11 mouse cellular contexts compared by ENCODE assay signal in the genomic region with DNA sequence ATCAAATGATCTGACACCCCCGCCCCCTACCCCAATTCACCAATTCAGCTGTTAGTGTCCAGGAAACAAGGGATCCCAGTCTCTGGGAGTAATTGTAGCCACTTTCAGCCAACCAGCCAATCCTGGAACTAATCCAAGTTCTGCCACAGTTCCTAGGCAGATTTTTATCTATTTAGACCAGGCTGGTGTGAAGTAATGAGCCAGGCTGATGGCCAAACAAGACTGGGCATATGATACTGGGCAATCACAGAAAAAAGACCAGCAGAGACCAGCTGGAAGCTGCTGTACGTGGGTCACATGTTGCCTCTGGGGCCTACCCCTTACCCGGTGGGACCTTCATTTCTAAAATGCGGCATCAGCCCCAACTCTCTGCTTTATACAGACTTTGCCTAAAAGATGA. TPM values are rescaled to one million over a fixed set of nuclear protein-coding genes. Genes with fewer than 3 reads are reported as not detected.
DNase-seq lines count a peak whose midpoint lies in the region; TF ChIP-seq lines count a peak whose summit lies in the region.
"Had no signal": no experiment of that assay in that cellular context is flagged by ENCODE, and none has a peak within 500 bp of the region (broad histone marks: within the 10 kb centered on the region; RNA-seq: fewer than 3 reads in every experiment).

No protein-coding gene starts in this region.

- 78% methylated on average over 4 of the region's 4 CpGs for WGBS in lung, adult 2 months

- DNase-seq in cerebellum, postnatal 10 days: peak; percentile 78 to 87
- DNase-seq in cerebellum, adult 8-10 months: no peak
- peak; percentile 18 to 27 for DNase-seq in layer of hippocampus, adult 2 months (ENCODE audit: low spot score in 2 of 2)
- DNase-seq in layer of hippocampus, postnatal 36 days: no peak
- peak; percentile 91 for DNase-seq in adipocyte (ENCODE audit: low spot score)
- DNase-seq in layer of hippocampus, postnatal 14 days (ENCODE audit: low spot score in 2 of 2): peak; percentile 13 to 68
- no peak for DNase-seq in embryo, embryonic 11 days
- no peak for DNase-seq in lung, adult 2 months
- DNase-seq: heart, postnatal 36 days had no signal

- peaks cover 12% of the 10 kb centered on the region for H3K4me1 ChIP-seq in lung, adult 2 months (ENCODE audit: control insufficient read depth, insufficient read depth, low read length)

- no peak for TF ChIP-seq POLR2A in lung, adult 2 months (IDR thresholded peaks at IDR 0.05; ENCODE audit: borderline replicate concordance, extremely low read depth, low read depth, low read length)

- no peak overlapping the region for H3K27ac ChIP-seq in layer of hippocampus, adult 2 months
- H3K27ac ChIP-seq: macrophage had no signal

- TF ChIP-seq CTCF in layer of hippocampus, adult 2 months (conservative IDR thresholded peaks at IDR 0.05): no peak
- no peak for TF ChIP-seq CTCF in lung, adult 2 months (IDR thresholded peaks at IDR 0.05; ENCODE audit: insufficient read depth, low read length)

- H3K4me3 ChIP-seq in layer of hippocampus, adult 2 months: no peak overlapping the region
- no peak overlapping the region for H3K4me3 ChIP-seq in lung, adult 2 months (replicated peaks; ENCODE audit: extremely low read depth, low read depth, low read length)
- H3K4me3 ChIP-seq: stomach, embryonic 15.5 days had no signal

RNA-seq across cellular contexts. Expression of a gene that starts 37.5 kb away (rescaled TPM):
- 10 to 100 TPM; 19.4 to 21.9 TPM for total RNA-seq in layer of hippocampus, adult 2 months (2021)
- 10 to 100 TPM; 14.5 to 24.0 TPM for total RNA-seq in layer of hippocampus, postnatal 36 days (2021)
- total RNA-seq in layer of hippocampus, postnatal 14 days (2021): 10 to 100 TPM; 20.7 to 22.5 TPM
- 56.3 and 84.7 TPM in 2 replicates for polyA plus RNA-seq in lung, adult 2 months (2012; rRNA removed)

RNA-seq across cellular contexts. Expression of a gene that starts 59.8 kb away (rescaled TPM):
- 100 to 1,000 TPM; 238 to 242 TPM for total RNA-seq in layer of hippocampus, adult 2 months (2021)
- total RNA-seq in layer of hippocampus, postnatal 36 days (2021): 100 to 1,000 TPM; 233 to 254 TPM
- total RNA-seq in layer of hippocampus, postnatal 14 days (2021): 100 to 1,000 TPM; 198 to 230 TPM
- polyA plus RNA-seq in lung, adult 2 months (2012; rRNA removed): 121 and 206 TPM in 2 replicates

Comparison
In these comparisons a context has a peak if more than half of its experiments do, and no peak if none do; other contexts are left out.
1. DNase-seq: peak in cerebellum, postnatal 10 days (2 of 2), layer of hippocampus, adult 2 months (2 of 2), adipocyte (single experiment) and layer of hippocampus, postnatal 14 days (2 of 2); none in cerebellum, adult 8-10 months (single experiment), layer of hippocampus, postnatal 36 days (0 of 2), embryo, embryonic 11 days (single experiment) and lung, adult 2 months (single experiment).